Mouse (Mus musculus): Measurements from ENCODE around the gene Aadat. TPM values are rescaled to one million over a fixed set of nuclear protein-coding genes. Genes with fewer than 3 reads are reported as not detected.
A peak's percentile ranks its signal among the peaks of the same experiment; 100 is the strongest.
"Not testable (repeated sequence)": the region's sequence is repeated elsewhere in the genome, so short reads cannot be mapped to it uniquely, and the experiment has no call there.

The Aadat gene
- total RNA-seq (2014; fragmentation: Nextera tagmentation) (not detected in 2 replicates), total RNA-seq (2017) (not detected in 2 replicates), polyA plus RNA-seq (2012) (not detected in 2 replicates)

DNA sequence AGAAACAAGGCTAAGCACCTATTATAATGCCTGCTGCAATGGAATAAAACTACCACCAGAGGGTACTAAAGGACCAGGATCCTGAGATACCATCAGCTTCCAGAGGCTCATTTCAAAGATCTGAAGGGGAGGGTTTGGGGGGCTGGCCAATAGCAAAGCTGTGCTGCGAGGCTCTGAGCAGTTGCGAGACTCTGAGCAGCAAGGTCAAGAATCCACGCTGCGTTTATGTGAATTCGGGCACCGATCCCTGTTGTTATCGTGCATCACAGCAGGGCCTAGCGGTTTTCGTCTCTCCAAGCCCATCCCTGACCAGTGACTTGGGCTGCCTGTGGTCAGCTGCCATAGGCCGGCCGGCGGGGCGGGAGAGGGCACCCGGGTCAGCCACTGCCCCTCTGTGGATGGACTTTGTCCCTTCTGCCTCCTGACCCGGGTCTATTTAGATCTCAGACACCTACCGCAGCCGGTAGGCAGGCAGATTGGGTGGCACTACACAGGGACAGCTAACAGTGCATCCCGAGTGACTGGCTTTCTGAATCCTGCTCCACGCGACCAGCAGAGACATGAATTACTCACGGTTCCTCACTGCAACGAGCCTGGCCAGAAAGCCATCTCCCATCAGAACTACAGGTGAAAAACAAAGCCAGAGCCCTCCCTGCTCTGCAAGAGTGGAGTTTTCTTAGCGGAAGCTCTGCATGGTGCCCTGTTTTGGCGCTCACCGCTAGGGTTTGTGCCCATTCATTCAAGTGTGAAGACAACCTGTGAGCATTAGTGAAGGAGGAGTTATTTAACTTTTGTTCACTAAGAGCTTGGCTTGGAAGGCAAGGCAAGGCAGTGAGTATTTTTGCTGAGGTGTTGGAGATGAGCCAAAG lies at the start of gene Aadat:
Gene Aadat (plus strand): TSS at position 280 of the 869 bp plus-strand sequence.
- TF ChIP-seq CTCF (IDR thresholded peaks at IDR 0.05; ENCODE audit: low read depth, low read length) (peak; percentile 31; the same call in 1 of the 2 replicates), GATA1 (IDR thresholded peaks at IDR 0.05; ENCODE audit: borderline replicate concordance, low read length) (no peak)
- ATAC-seq (ENCODE audit: extremely low read depth, insufficient number of reproducible peaks, low FRiP score, poor library complexity, severe bottlenecking) = no peak; the same call in 1 of the 2 replicates
- Histone ChIP-seq H3K36me3 (replicated peaks) (no peaks in the 10 kb centered on the region), H3K27me3 (ENCODE audit: insufficient read depth, low read length) (no peaks in the 10 kb centered on the region; the same call in 1 of the 2 replicates), H3K9me3 (replicated peaks) (no peaks in the 10 kb centered on the region), H3K4me1 (ENCODE audit: insufficient read depth, low read depth, low read length) (no peaks in the 10 kb centered on the region), H3K4me3 (ENCODE audit: low read depth, low read length) (no peak within 1 kb of the TSS)
- DNase-seq (ENCODE audit: low spot score) = peak; percentile 14

- TF ChIP-seq GATA1 (IDR thresholded peaks at IDR 0.05; ENCODE audit: borderline replicate concordance, low read length) (no peak), POLR2AphosphoS5 (IDR thresholded peaks at IDR 0.05; ENCODE audit: insufficient replicate concordance, low read depth, low read length) (no peak), TAL1 (conservative IDR thresholded peaks at IDR 0.05; ENCODE audit: low read depth, low read length) (no peak), CTCF (IDR thresholded peaks at IDR 0.05; ENCODE audit: low read depth, low read length) (no peak), GATA2 (IDR thresholded peaks at IDR 0.05; ENCODE audit: borderline replicate concordance, low read depth, low read length) (no peak)
These were observed 38.9 kb upstream of the Aadat start for GRCm38 (mm10) chr8:60466686-60467335.

GRCm38 (mm10) chr8:60490147-60490546 lies 15.6 kb upstream of the Aadat start:
- TF ChIP-seq POLR2AphosphoS5 (IDR thresholded peaks at IDR 0.05; ENCODE audit: insufficient replicate concordance, low read depth, low read length) (no peak), CTCF (IDR thresholded peaks at IDR 0.05; ENCODE audit: low read depth, low read length) (no peak), GATA1 (IDR thresholded peaks at IDR 0.05; ENCODE audit: borderline replicate concordance, low read length) (no peak), GATA2 (IDR thresholded peaks at IDR 0.05; ENCODE audit: borderline replicate concordance, low read depth, low read length) (no peak), TAL1 (conservative IDR thresholded peaks at IDR 0.05; ENCODE audit: low read depth, low read length) (no peak)
- Histone ChIP-seq H3K27me3 (ENCODE audit: insufficient read depth, low read length) (no peaks in the 10 kb centered on the region), H3K4me3 (ENCODE audit: low read depth, low read length) (no peak overlapping the region), H3K9me3 (replicated peaks) (no peaks in the 10 kb centered on the region), H3K4me1 (ENCODE audit: insufficient read depth, low read depth, low read length) (no peaks in the 10 kb centered on the region), H3K36me3 (replicated peaks) (no peaks in the 10 kb centered on the region)
- DNase-seq (ENCODE audit: low spot score) = no peak
- ATAC-seq (ENCODE audit: extremely low read depth, insufficient number of reproducible peaks, low FRiP score, poor library complexity, severe bottlenecking) = no peak

More at GRCm38 (mm10) chr8:60466686-60467335, 38.9 kb upstream of the Aadat start:
- Histone ChIP-seq H3K27me3 (ENCODE audit: insufficient read depth, low read length) (no peaks in the 10 kb centered on the region), H3K9me3 (replicated peaks) (peaks cover 3% of the 10 kb centered on the region), H3K4me1 (ENCODE audit: insufficient read depth, low read depth, low read length) (no peaks in the 10 kb centered on the region), H3K36me3 (replicated peaks) (no peaks in the 10 kb centered on the region), H3K4me3 (ENCODE audit: low read depth, low read length) (no peak overlapping the region)
- ATAC-seq (ENCODE audit: extremely low read depth, insufficient number of reproducible peaks, low FRiP score, poor library complexity, severe bottlenecking) (peak; percentile 49; the same call in 1 of the 2 replicates), DNase-seq (ENCODE audit: low spot score) (peak; percentile 6)

- H3K27me3 ChIP-seq (ENCODE audit: insufficient read depth, low read length) = no peaks in the 10 kb centered on the region
- ATAC-seq (ENCODE audit: extremely low read depth, insufficient number of reproducible peaks, low FRiP score, poor library complexity, severe bottlenecking) = no peak
- H3K4me1 ChIP-seq (ENCODE audit: insufficient read depth, low read depth, low read length) = no peaks in the 10 kb centered on the region
- no peak overlapping the region for H3K4me3 ChIP-seq (ENCODE audit: low read depth, low read length)
- TF ChIP-seq POLR2AphosphoS5 (IDR thresholded peaks at IDR 0.05; ENCODE audit: insufficient replicate concordance, low read depth, low read length) (no peak), GATA1 (IDR thresholded peaks at IDR 0.05; ENCODE audit: borderline replicate concordance, low read length) (no peak), TAL1 (conservative IDR thresholded peaks at IDR 0.05; ENCODE audit: low read depth, low read length) (no peak), GATA2 (IDR thresholded peaks at IDR 0.05; ENCODE audit: borderline replicate concordance, low read depth, low read length) (no peak), CTCF (IDR thresholded peaks at IDR 0.05; ENCODE audit: low read depth, low read length) (no peak)
- DNase-seq (ENCODE audit: low spot score) = no peak
- no peaks in the 10 kb centered on the region for H3K9me3 ChIP-seq (replicated peaks)
- no peaks in the 10 kb centered on the region for H3K36me3 ChIP-seq (replicated peaks)
These were observed 13.9 kb upstream of the Aadat start for GRCm38 (mm10) chr8:60491871-60492270.

GRCm38 (mm10) chr8:60492471-60492870 lies 13.3 kb upstream of the Aadat start:
- ATAC-seq (ENCODE audit: extremely low read depth, insufficient number of reproducible peaks, low FRiP score, poor library complexity, severe bottlenecking) (no peak), DNase-seq (ENCODE audit: low spot score) (no peak)
- no peak overlapping the region for H3K4me3 ChIP-seq (ENCODE audit: low read depth, low read length)
- no peaks in the 10 kb centered on the region for H3K4me1 ChIP-seq (ENCODE audit: insufficient read depth, low read depth, low read length)
- H3K27me3 ChIP-seq (ENCODE audit: insufficient read depth, low read length) = no peaks in the 10 kb centered on the region
- H3K9me3 ChIP-seq (replicated peaks) = no peaks in the 10 kb centered on the region
- H3K36me3 ChIP-seq (replicated peaks) = no peaks in the 10 kb centered on the region
- no peak for TF ChIP-seq GATA1 (IDR thresholded peaks at IDR 0.05; ENCODE audit: borderline replicate concordance, low read length)
- TF ChIP-seq POLR2AphosphoS5 (IDR thresholded peaks at IDR 0.05; ENCODE audit: insufficient replicate concordance, low read depth, low read length) = no peak
- TF ChIP-seq GATA2 (IDR thresholded peaks at IDR 0.05; ENCODE audit: borderline replicate concordance, low read depth, low read length) = no peak
- TF ChIP-seq TAL1 (conservative IDR thresholded peaks at IDR 0.05; ENCODE audit: low read depth, low read length) = no peak
- TF ChIP-seq CTCF (IDR thresholded peaks at IDR 0.05; ENCODE audit: low read depth, low read length) = no peak

DNA sequence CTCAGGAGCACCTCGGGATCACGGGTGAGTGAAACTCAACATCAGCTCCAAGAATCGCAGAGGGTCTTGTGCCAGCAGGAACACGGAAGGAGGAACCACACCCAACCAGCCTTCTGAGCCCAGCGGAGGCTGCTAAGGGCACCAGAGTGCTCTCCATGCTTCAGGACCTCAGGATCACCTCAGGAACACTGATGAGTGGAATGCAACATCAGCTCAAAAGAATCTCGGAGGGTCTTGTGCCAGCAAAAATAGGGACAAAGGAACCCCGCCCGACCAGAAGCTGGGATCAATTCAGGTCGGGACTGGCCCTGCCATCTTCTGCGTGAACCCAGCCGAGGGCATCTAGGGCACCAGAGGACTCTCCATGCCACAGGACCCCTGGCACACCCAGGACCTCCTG lies 11.1 kb upstream of the Aadat start:
- no peaks in the 10 kb centered on the region for H3K27me3 ChIP-seq (ENCODE audit: insufficient read depth, low read length)
- no peak for TF ChIP-seq TAL1 (conservative IDR thresholded peaks at IDR 0.05; ENCODE audit: low read depth, low read length)
- no peak for TF ChIP-seq POLR2AphosphoS5 (IDR thresholded peaks at IDR 0.05; ENCODE audit: insufficient replicate concordance, low read depth, low read length)
- no peak for TF ChIP-seq CTCF (IDR thresholded peaks at IDR 0.05; ENCODE audit: low read depth, low read length)
- no peak for TF ChIP-seq GATA1 (IDR thresholded peaks at IDR 0.05; ENCODE audit: borderline replicate concordance, low read length)
- TF ChIP-seq GATA2 (IDR thresholded peaks at IDR 0.05; ENCODE audit: borderline replicate concordance, low read depth, low read length) = no peak
- H3K4me3 ChIP-seq (ENCODE audit: low read depth, low read length) = no peak overlapping the region
- no peaks in the 10 kb centered on the region for H3K4me1 ChIP-seq (ENCODE audit: insufficient read depth, low read depth, low read length)
- no peak for DNase-seq (ENCODE audit: low spot score)
- H3K9me3 ChIP-seq (replicated peaks) = no peaks in the 10 kb centered on the region
- H3K36me3 ChIP-seq (replicated peaks) = no peaks in the 10 kb centered on the region
- ATAC-seq (ENCODE audit: extremely low read depth, insufficient number of reproducible peaks, low FRiP score, poor library complexity, severe bottlenecking) = no peak

- H3K9me3 ChIP-seq (replicated peaks); DNase-seq (ENCODE audit: low spot score); ATAC-seq (ENCODE audit: extremely low read depth, insufficient number of reproducible peaks, low FRiP score, poor library complexity, severe bottlenecking); H3K27me3 ChIP-seq (ENCODE audit: insufficient read depth, low read length); H3K4me1 ChIP-seq (ENCODE audit: insufficient read depth, low read depth, low read length); H3K36me3 ChIP-seq (replicated peaks); H3K4me3 ChIP-seq (ENCODE audit: low read depth, low read length): not testable (repeated sequence)
These were observed 10.7 kb upstream of the Aadat start for GRCm38 (mm10) chr8:60495046-60495445.

Measured in G1E (cell line).